Mouse (Mus musculus): ENCODE measurements around the gene Neurl3. TPM values are rescaled to one million over a fixed set of nuclear protein-coding genes. Genes with fewer than 3 reads are reported as not detected.

The Neurl3 gene
- total RNA-seq, 2 experiments from 2014 or later = 6.1 to 6.8 TPM

DNA sequence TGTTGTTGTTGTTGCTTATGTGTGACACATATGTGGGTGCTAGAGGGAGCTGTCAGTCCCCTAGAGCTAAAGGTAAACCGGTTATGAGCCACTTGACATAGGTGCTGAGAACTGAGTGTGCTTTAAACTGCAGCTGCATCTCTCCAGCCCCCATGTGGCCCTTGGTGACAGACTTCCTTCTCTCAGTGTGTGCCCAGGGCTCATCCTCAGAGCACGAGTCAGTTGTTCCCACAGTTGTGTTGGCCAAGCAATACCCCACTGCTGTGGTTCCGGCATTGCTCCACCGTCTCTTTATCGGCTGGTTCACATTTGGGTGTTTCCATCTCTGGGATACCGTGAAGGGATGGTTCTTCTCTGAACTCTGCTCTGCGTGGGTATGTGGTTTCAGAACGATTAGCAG is 17.2 kb downstream of the Neurl3 start:
- no peak for DNase-seq

DNA sequence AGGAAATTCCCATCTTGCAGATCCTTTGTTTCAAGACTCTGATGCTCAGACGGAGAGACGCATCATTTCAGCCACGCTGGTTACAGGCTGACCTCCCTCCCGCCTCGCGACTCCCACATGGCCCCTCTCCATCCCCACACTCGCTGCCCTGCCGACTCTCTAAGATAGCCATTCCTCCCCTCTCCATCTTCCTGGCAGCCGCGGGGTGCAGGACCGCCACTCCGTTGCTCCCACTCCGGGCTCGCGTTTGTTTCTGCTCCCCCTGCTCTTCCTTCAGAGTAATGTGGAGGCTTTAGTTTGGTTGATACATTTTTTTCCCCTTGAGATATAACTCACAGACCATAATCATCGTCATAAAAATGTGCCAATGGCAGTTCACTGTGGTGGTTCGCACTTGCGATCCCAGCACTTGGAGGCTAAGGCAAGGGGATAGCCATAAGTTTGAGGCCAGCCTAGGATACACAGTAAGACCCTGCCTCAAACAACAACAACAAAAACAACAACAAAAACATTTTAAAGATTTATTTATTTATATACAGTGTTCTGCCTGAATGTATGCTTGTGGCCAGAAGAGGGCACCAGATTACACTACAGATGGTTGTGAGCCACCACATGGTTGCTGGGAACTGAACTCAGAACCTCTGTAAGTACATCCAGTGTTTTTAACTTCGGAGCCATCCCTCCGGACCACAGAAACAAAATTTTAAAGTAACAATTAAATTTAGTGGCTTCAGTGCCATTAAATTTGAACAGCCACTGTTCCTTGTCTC is 18.4 kb downstream of the Neurl3 start:
- no peak for DNase-seq

DNA sequence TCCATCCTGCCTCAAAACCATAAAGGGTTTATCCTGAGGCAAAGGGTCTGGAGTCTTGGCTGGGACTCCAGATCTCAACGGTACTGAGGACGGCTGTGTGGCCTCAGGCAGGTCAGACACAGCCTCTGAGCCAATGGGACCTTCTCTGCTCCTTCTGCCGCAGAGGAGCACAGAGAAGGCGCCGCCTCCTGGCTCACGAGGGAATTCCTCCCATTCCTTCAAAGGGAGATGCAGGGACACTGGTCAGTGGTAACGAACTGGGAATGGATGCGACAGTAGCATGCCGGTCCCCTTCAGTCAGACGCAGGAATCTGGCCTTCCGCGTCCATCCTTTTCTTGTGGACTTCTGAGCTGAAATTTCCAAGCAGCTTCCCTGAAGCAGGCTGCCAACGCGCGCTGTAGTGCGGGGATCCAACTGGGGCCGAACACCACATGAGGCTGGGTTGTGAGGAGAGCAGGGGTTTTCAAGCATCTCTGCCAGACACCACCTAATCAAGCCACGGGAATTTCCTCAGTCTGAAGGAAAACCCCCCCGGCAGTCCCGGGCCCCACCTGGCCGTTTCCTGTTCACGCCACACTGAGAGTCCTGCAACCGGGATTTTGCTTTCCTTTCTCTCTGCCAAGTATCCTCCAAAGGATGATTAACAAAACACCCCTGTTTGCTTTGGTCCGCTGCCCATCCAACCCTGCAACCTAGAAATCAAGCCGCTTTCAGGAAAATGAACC is 19.7 kb downstream of the Neurl3 start:
- DNase-seq = peak; percentile 57 to 72

DNA sequence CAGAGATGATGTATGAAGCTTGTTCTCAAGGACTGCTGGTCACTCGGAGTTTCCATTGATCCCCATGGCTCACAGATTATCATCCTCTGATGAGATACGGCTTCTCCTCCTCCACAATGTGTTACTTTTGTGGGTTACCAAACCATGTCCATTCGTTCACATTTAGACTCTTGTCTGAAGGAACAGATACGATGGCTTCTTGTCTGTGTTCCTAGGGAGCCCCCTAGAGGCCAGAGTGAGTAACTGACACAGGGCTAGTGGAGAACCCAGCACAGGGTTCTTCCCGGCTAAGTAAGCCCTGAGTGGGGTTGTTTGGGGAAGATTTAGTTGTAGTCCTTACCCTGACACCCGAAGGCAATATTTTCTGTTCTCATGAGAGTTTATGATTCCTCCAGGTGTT is 21.7 kb downstream of the Neurl3 start:
- DNase-seq = peak; percentile 66 to 84

DNA sequence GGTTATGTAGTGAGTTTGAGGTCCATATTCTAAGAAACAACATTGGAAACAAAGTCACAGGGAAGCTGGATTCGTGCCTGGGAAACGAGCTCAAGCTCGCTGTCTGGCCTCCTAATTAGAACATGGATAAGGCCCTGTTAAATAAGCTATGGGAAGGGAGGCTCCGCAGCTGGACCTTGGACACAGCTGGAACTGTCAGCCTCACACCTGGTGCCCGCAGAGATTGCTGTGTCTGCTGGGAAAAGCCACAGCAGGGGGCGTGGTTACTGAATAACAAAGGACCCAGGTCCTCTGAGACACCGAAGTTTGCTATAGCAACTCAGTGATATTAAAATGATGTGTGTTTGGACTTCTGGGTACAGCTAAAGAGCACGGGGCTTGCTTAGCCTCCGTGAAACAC is 23.1 kb downstream of the Neurl3 start:
- DNase-seq = no peak

DNA sequence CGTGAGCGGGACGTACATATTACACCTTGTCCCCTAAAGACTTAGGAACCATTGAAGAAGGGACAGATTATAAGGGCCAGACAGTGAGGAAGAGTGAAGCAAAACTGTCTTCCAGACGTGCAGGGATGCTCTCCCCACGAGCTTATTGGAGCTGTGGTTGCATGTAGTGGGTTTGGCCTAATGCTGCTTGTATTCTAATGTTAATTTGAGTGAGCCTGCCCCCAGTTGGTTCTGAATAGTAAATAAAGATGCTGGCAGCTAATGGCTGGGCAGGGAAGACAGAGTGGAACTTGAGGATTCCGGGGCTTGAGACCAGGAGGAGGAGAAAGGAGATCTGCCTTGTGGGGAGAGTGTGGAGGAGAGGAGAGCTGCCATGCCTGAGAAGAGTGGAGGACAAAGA is 27.8 kb downstream of the Neurl3 start:
- no peak for DNase-seq

DNA sequence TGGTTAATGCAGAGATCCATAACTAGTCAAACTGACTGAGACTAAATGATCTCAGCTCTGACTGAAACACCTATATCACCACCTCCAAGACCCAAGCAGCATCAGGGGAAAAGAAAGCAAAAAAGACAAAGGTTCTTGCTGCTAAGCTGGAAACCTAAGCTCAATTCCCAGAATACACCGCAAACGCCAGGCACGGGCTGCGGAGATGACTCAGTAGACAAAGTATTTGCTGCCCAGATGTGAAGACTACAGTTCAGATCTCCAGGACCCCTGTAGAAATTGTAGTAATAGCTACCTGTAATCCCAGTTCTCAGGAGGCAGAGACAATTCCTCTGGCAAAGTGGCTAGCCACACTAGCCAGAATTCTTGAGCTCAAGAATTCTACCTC is 29.7 kb downstream of the Neurl3 start:
- no peak for DNase-seq

DNA sequence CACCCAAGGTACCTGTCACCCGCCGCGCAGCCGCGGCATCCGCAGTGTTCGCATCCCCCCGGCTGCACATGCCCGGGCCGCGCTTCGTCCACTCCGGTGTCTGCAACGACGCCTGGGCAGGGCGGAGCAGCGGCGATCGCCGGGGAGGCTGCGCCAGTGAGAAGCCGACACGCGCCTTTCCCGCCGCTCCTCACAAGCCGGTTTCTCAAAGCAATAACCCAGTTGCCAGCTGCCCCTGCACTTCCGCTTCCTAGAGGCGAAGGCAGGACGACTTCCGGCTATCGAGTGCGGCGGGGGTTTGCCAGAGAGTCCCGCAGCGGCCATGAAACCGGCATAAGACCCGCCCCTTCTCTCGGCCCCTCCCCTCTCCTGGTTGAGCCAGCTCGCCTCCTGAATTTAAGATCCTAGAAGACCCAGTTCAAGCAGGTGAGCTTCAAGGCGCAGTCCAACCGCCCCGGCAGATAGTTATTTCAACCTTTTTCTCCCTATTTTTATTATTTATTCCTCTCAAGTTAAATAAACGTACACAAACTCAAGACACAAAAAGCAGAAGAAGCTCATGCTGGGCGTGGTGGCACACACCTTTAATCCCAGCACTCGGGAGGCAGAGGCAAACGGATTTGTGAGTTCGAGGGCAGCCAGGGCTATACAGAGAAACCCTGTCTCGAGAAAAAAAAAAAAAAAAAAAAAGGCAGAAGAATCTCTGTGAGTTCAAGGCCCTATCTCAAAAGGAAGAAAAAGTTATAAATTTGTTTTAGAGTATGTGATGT is 30.2 kb downstream of the Neurl3 start, which contains the start of gene Uggt1:
Gene Uggt1 (minus strand): TSS at position 663 of the 770 bp plus-strand sequence.
- DNase-seq = peak; percentile 96

DNA sequence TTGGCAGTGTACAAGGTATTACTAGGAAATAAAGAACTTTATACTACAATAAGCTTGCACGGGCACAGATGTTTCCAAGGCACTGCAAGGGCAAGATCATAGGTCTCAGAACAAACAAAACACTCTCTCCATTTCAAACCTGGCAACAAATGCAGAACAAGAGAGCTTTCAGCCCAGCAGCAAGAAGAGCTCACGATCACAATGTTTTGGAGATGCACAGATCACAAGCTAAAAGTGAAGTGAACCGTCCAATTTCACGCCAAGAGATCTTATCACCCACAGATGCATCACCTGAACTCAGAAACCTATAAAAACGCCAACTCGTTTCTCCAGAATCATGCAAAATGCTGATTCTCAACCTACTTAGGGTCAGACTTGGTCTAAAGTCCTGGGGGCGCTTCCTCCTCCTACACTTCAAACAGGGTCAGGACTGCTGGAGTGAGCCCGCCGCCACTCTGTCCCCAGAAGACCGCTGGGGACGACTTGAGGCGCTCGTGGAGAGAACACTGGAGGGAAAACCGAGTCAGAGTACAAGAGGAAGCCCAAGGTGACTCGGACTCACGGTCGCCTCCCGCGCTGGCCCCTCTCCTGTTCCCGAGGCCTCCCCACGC is 30.9 kb downstream of the Neurl3 start:
- no peak for DNase-seq

DNA sequence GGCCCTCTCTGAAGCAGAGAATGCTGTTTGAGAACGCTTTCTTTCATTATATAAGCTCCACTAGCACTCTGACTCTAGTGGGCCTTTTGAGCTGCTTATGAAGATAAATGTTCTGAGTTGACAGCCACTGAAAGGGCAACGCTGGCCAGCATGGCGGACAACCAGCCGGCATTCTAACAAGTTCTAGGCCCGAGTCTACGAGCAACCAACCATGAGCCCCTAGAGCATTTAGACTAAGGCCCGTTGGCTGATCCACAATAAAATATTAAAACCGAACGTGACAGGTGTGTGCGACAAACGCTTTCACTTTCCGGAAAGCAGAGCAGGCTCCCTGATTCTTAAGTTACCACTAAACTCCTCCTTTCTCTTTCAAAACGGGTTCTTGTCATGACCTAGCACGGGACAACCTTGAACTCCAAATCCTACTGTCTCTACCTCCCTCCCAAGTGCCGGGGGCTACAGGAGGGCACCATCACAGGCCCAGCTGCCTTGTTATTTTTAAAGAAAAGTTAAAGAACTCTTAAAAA is 32.5 kb downstream of the Neurl3 start:
- no peak for DNase-seq

DNA sequence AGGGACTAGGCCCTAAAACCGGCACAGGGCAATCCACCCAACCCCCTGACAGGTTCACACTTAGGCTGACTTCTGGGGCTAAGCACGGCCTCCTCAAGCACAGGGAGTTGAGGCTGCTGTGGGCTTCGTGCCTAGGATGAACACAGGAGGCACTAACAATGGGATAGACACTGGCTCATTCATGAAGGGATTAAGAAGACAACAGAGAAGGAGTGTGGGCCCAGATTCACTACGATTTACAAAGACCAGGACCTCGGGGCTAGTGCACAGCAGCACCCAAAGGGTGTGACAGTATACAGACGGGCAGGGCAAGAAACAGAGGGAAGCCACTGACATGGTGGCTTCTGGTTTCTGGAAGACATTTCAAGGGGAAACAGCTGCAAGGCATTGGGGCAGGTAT is 34.3 kb downstream of the Neurl3 start:
- no peak for DNase-seq

DNA sequence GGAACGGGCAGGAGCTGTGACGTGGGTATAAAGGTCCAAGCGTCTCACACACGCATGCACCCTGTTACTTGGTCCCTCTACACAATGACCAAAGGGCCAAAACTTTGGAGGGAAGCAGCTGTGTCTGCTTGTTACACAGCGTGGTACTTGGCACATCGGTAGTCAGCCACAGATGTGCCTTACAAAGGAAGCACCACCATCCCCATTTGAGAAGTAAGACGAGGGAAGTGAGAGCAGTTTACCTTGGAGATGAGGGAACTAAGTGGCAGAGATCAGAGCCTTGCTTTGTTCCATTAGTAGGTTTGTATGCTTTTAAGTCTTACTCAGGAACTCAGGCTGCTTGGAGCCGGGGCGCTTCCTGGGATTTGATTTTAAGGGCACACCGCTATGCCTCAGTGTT is 35.1 kb downstream of the Neurl3 start:
- DNase-seq = no peak

DNA sequence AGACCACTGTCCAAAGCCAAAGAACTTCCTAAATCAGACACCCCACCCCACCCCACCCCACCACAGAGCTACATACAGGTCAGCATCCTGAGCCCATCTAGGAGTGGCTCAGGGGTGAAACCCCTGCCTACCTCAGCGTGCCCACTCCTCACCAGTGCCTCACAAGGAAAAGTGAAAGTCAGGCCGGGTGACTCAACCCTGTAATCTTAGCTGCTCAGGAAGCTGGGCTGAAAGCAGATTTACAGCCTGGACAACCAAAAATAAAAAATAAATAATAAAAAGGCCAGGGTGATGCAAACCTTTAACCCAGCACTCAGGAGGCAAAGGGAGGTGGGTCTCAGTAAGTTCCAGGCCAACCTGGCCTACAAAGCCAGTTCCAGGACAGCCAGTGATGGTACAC is 38.6 kb downstream of the Neurl3 start:
- DNase-seq = peak; percentile 32 to 34

DNA sequence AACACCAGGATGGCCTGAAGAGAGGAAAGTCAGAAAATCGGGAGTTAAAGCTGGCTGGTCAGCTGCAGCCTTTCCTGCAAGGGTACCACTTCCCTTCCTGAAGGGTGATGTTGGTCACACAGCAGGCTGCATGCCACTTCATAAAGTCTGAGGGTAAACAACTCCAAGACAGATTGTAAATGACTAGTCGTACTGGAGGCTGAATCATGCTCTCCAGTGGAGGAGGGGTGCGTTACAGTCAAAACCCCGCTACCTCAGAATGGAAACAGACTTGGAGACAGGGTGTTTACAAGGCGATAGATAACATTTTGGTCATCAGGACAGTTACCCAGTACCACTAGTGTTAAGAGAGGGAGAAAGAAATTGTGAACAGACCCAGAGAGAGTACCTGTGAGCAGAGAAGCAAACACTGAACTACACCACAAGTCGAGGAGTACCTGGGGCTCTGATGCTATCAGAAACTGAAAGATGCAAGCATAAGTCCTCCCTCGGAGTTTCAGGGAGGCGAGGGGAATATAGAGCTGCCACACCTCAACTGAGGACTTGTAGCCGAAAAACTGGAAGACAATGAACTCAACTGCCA is 39.3 kb downstream of the Neurl3 start:
- DNase-seq = peak in 1 of 2 experiments; percentile 46

DNA sequence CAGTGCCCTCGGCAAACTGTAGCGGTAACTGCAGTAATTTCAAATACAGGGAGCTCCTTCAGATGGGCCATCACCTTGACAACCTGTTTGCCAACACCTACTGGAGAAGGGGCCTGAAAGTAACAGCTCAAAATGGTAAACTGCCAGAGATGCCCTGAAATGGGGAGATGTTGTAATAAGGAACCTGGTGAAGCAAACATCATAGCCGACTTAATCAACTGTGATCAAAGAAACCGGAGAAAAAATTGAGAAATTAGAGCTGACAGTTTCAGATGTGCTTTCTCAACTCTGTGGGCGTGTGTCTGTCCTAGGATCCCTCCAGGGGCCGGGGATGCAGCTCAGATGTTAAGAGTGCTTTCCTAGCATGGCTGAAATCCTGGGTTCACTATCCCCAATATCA is 41.3 kb downstream of the Neurl3 start:
- no peak for DNase-seq

DNA sequence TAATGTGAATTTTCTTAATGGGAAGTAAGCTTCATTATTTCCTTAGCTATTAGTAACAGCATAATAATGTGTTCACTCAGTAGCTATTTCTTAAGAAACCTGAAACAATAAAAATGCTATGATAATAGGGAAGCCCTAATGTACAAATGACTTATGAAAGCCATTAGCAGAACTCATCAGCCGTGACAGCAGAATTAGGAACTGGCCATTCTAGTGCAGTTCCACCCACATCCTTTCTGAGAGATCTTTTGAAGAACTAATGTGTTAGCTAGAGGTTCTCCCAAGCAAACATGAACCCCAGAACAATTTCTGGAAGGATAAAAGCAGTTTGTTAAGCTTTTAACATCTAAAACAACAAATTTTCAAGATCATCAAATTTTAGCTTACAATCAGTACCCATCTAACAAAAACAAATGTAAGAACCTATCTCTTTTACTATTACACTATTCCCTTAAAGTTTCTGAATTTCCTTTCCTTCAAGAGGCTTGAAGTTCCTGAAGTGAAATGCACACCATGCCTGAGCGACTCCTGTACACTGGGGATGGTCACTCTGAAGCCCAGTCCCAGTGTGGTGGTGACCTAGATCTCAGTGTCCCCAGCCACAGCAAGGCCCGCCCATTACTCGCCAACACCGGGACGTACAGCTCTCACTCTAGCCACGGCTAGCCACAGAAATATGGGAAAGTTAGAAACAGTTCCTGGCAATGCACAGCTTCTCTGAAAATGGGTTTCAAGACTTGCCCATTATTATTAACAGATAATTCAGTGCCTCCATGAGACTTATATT is 43.4 kb downstream of the Neurl3 start:
- no peak for DNase-seq

DNA sequence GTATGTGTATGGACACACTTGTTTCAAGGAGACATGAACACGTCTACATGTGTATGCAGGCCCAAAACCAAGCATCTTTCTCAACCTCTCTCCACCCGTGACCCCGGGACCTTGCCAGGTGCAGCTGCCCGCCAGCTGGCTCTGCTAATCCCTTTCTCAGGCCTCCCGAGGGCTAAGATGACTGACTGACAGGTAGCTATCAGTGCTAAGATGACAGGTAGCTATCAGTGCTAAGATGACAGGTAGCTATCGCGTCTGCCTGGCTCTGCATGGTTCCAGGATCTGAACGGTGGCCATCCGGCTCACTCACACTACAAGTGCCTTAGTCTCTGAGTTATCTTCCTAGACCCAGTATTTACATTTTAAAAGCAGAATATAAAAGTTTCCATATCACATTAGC is 46.0 kb downstream of the Neurl3 start:
- no peak for DNase-seq

DNA sequence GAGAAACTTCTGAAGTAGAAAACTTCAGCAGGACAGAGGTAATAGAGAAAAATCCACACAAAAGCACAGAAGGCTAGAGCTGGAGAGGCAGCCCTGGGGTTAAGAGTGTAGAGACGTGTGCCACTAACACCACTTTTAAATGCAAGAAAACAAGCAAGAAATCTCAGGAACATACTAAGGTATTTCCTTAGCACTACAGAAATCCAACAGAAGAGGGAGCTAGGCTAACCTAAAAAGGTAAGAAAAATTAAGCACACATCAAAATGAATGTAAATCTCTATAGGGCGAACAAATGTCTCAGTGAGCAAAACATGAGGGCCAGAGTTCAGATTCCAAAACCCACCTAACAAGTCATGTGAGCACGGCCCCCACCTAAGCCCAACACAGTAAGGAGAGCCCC is 49.8 kb downstream of the Neurl3 start:
- no peak for DNase-seq
